Mouse (Mus musculus) spleen, adult 12 weeks (tissue): ENCODE measurements around the gene B3galt6.

Experiments used
- DNase-seq: peaks from one replicate; pipeline ENCODE4 v3.0.0; 2022; ENCODE audit warnings: low spot score

B3galt6 gene

GRCm38 (mm10) chr4:155992241-155992905 is at the start of gene B3galt6, which contains the start of gene Sdf4:
Gene B3galt6 (minus strand): TSS chr4:155992649.
Gene Sdf4 (plus strand): TSS chr4:155992872.
- DNase-seq, result peak; percentile 87

- DNase-seq, result no peak
Measured at GRCm38 (mm10) chr4:156034901-156035300, 42.5 kb upstream of the B3galt6 start.

- DNase-seq, result no peak
Measured at GRCm38 (mm10) chr4:156034301-156034700, 41.9 kb upstream of the B3galt6 start.

- DNase-seq, result peak; percentile 39
Measured at GRCm38 (mm10) chr4:156033476-156034119, 41.1 kb upstream of the B3galt6 start.

- DNase-seq, result no peak
Measured at GRCm38 (mm10) chr4:156032856-156033255, 40.4 kb upstream of the B3galt6 start.

- DNase-seq, result peak; percentile 17
Measured at GRCm38 (mm10) chr4:156031593-156032391, 39.3 kb upstream of the B3galt6 start.

- no peak for DNase-seq
Measured at GRCm38 (mm10) chr4:156031255-156031592, 38.8 kb upstream of the B3galt6 start.

- DNase-seq, result no peak
Measured at GRCm38 (mm10) chr4:156030651-156031118, 38.2 kb upstream of the B3galt6 start.

- DNase-seq, result no peak
Measured at GRCm38 (mm10) chr4:156028580-156028979, 36.1 kb upstream of the B3galt6 start.

- DNase-seq, result peak; percentile 16
Measured at GRCm38 (mm10) chr4:156026013-156026412, 33.6 kb upstream of the B3galt6 start, which contains the start of gene Tnfrsf18. Gene Tnfrsf18 (plus strand): TSS chr4:156026164.

GRCm38 (mm10) chr4:156024184-156024583 is 31.7 kb upstream of the B3galt6 start:
- no peak for DNase-seq

- no peak for DNase-seq
Measured at GRCm38 (mm10) chr4:156023520-156023919, 31.1 kb upstream of the B3galt6 start.

- DNase-seq, result no peak
Measured at GRCm38 (mm10) chr4:156021942-156022419, 29.5 kb upstream of the B3galt6 start.

- DNase-seq, result no peak
Measured at GRCm38 (mm10) chr4:156021381-156021780, 28.9 kb upstream of the B3galt6 start.

GRCm38 (mm10) chr4:156019771-156020170 is 27.3 kb upstream of the B3galt6 start:
- no peak for DNase-seq

GRCm38 (mm10) chr4:156014436-156014835 is 22.0 kb upstream of the B3galt6 start:
- no peak for DNase-seq

GRCm38 (mm10) chr4:156013637-156014036 is 21.2 kb upstream of the B3galt6 start, which contains the start of gene Tnfrsf4:
Gene Tnfrsf4 (plus strand): TSS chr4:156013843.
- DNase-seq, result no peak

- no peak for DNase-seq
Measured at GRCm38 (mm10) chr4:156008369-156008768, 15.9 kb upstream of the B3galt6 start.

- no peak for DNase-seq
Measured at GRCm38 (mm10) chr4:156004109-156004508, 11.7 kb upstream of the B3galt6 start.

GRCm38 (mm10) chr4:155993606-155994005 is 1.2 kb upstream of the B3galt6 start:
- no peak for DNase-seq

- peak; percentile 98 for DNase-seq
Measured at GRCm38 (mm10) chr4:155992906-155993547, 578 bp upstream of the B3galt6 start.

GRCm38 (mm10) chr4:155991908-155992230 is 580 bp downstream of the B3galt6 start:
- no peak for DNase-seq
